Mouse (Mus musculus) kidney, adult 2 months (tissue): ENCODE data around the gene Spen. TPM values are rescaled to one million over a fixed set of nuclear protein-coding genes. Genes with fewer than 3 reads are reported as not detected.
"Not testable (repeated sequence)": the region's sequence is repeated elsewhere in the genome, so short reads cannot be mapped to it uniquely, and the experiment has no call there.

Source experiments
- DNase-seq: peaks from one replicate; pipeline ENCODE4 v3.0.0; 2021
- H3K27ac ChIP-seq: fragments of 200-500 bp; 2 replicates; pipeline ENCODE4 v1.5.1; 2012; ENCODE audit warnings: low read depth, low read length, control low read depth, inconsistent platforms; ENCODE audit not compliant: insufficient read depth
- H3K27me3 ChIP-seq: fragments of 200-500 bp; replicated peaks from 2 replicates; pipeline ENCODE4 v1.6.1; 2012; ENCODE audit warnings: mild to moderate bottlenecking, moderate library complexity, low read length, inconsistent platforms; ENCODE audit not compliant: control insufficient read depth, insufficient read depth
- H3K36me3 ChIP-seq: fragments of 200-500 bp; 2 replicates; pipeline ENCODE4 v1.6.1; 2012; ENCODE audit warnings: mild to moderate bottlenecking, moderate library complexity, low read length, inconsistent platforms; ENCODE audit not compliant: control insufficient read depth, insufficient read depth
- H3K4me1 ChIP-seq: fragments of 200-500 bp; 2 replicates; pipeline ENCODE4 v1.6.1; 2011; ENCODE audit warnings: low read length; ENCODE audit not compliant: control insufficient read depth, insufficient read depth
- H3K4me3 ChIP-seq: fragments of 200-500 bp; 2 replicates; pipeline ENCODE4 v1.5.1; 2011; ENCODE audit warnings: mild to moderate bottlenecking, low read depth, low read length, control low read depth; ENCODE audit not compliant: insufficient read depth
- CTCF ChIP-seq: fragments of 200-500 bp; conservative IDR thresholded peaks from 2 replicates; pipeline ENCODE4 v1.5.1; 2011; ENCODE audit warnings: low read depth, mild to moderate bottlenecking, control low read depth, low read length, moderate library complexity, mixed read lengths; ENCODE audit not compliant: insufficient read depth, insufficient read length
- POLR2A ChIP-seq: fragments of 200-500 bp; IDR thresholded peaks from one replicate; pipeline ENCODE4 v1.6.1; 2011; ENCODE audit warnings: low read depth, low read length, control low read depth
- WGBS: fragments of 180-500 bp; shearing (Covaris S2); methylation state at CpG from one replicate; pipeline ENCODE4 v1.1.7; 2018; 5-methylcytosine and 5-hydroxymethylcytosine counted together
- polyA plus RNA-seq: library from polyadenylated mRNA; depleted of rRNA; stranded (reverse); fragments of >200 nt; gene quantifications from 2 replicates; pipeline ENCODE4 v1.2.3, GENCODE M21; 2012

Gene Spen
- polyA plus RNA-seq, 1 experiment, result 19.6 TPM

DNA sequence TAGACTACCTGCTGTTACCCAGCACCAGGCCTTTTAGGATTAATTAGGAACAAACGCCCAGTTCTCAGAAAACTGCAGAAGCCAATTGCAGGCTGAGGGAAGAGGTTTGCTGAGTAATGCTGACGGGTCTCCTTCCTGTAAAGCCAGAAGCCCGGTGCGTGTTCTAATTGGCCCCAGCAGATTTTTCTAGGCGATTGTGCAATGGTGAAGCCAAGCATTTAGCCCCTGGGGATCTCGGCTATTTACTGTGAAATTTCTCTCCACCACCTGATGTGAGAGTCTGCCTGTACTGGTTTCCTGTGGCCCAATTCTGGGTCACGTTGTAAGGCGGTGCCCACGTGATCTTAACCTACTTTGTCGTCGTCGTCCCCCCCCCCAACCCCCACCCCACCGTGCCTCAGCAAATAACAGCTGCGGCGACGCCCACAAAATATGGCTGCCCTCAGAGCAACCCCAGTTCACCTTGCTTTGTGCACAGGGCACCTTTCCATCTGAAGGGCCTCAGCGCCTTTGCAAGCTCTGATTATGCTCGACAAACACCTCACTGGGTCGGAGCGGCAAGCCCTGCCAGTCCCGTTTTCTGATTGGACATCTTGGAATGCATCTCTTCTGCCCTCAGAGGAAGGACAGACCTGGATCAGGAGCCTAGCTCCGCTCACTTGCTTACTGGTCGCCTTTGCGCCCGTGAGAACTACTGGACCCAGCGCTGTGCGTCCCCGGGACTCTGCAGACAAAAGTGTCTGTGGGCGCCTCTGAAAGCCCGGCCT is 20.9 kb upstream of the Spen start:
- H3K36me3 ChIP-seq, result no peaks in the 10 kb centered on the region
- H3K4me1 ChIP-seq, result peaks cover 14% of the 10 kb centered on the region; the same call in 1 of the 2 replicates
- peak; percentile 94 for DNase-seq
- H3K4me3 ChIP-seq, result peak overlapping the region; percentile 31
- no peaks in the 10 kb centered on the region for H3K27me3 ChIP-seq
- no peak for TF ChIP-seq POLR2A
- TF ChIP-seq CTCF, result 0 out of 2 replicates have a peak, but pooled peaks have one; percentile 1
- peak overlapping the region; percentile 99 for H3K27ac ChIP-seq
- WGBS, result 2% methylated on average over 30 of the region's 30 CpGs

DNA sequence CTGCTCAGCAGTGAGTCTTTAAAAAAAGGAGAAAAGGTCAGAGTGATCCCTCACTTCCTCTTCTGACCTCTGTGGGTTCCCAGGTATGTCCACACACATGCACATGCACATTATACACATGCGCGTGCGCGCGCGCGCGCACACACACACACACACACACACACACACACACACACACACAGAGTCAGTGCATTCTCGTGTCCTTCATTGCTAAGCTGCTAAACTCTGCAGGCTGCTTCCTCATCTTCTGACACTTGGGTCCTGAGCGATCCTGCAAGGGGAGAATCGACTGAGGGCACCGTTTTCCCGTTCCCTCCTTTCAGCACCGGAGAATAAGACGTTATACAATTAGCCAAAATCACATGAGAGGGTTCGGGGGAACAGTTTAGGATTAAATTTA is 20.3 kb upstream of the Spen start:
- Histone ChIP-seq H3K36me3 (no peaks in the 10 kb centered on the region), H3K4me1 (peaks cover 14% of the 10 kb centered on the region; the same call in 1 of the 2 replicates), H3K4me3 (peak overlapping the region; percentile 31), H3K27me3 (no peaks in the 10 kb centered on the region), H3K27ac (peak overlapping the region; percentile 99)
- WGBS, result 26% methylated on average over 16 of the region's 16 CpGs
- TF ChIP-seq CTCF (no peak), POLR2A (no peak)
- DNase-seq, result peak; percentile 31

DNA sequence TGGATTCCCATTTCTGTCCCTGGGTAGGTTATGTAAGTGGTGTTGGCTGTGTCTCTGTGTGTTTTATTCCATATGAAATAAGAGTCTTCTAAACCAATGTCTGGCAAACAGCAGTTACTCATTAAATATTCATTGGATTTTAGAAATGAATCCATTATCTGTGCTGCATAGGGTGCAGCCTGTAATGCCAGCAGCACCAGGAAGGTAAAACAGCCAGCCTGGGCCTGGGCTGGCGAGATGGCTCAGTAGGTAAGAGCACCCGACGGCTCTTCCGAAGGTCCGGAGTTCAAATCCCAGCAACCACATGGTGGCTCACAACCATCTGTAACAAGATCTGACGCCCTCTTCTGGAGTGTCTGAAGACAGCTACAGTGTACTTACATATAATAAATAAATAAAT is 17.8 kb upstream of the Spen start:
- H3K36me3 ChIP-seq, H3K4me3 ChIP-seq, DNase-seq, H3K27me3 ChIP-seq, H3K27ac ChIP-seq: not testable (repeated sequence)
- 83% methylated on average over 6 of the region's 6 CpGs for WGBS
- peaks cover 10% of the 10 kb centered on the region; the same call in 1 of the 2 replicates for H3K4me1 ChIP-seq

DNA sequence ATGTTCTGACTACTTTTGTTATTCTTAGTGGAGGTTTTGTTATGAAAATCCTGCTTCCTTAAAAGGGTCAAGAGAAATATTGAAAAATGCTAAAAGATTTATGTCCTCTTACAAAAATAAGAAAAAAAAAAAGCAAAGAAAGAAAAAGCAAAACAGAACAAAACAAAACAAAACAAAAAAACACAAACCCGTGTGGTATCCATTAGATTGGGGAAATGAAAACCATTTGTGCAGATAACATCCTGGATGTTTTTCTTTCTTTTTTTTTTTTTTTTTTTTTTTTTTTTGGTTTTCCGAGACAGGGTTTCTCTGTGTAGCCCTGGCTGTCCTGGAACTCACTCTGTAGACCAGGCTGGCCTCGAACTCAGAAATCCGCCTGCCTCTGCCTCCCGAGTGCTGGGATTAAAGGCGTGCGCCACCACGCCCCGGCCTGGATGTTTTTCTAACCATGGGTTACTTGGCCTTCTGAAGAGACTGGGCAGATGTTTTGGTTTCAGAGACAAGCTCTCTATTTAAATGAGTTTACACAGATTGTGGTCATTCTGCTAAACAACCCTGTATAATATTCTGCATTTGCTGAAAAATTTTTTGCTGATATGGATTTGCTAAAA is 16.0 kb upstream of the Spen start:
- H3K4me1 ChIP-seq, result peaks cover 10% of the 10 kb centered on the region; the same call in 1 of the 2 replicates
- H3K36me3 ChIP-seq, H3K27me3 ChIP-seq, DNase-seq, H3K27ac ChIP-seq, H3K4me3 ChIP-seq: not testable (repeated sequence)
- 94% methylated on average over 8 of the region's 9 CpGs for WGBS

DNA sequence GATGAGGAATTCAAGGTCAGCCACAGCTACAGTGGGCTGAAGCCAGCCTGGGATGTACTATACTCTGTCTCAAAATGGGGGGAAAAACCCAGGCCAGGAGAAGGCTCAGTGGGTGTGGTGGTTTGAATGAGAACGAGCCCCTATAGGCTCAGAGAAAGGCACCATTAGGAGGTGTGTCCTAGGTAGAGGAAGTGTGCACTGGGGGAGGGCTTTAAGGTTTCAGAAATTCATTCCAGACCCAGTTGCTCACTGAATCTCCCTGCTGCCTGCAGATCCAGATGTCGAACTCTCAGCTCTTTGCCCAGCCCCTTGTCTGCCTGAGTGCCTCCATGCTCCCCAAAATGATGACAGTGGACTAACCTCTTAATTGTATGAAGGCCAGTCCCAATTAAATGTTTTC is 14.1 kb upstream of the Spen start:
- no peaks in the 10 kb centered on the region for H3K27me3 ChIP-seq
- peak; percentile 15 for DNase-seq
- no peak for TF ChIP-seq POLR2A
- TF ChIP-seq CTCF, result no peak
- WGBS, result 28% methylated on average over 2 of the region's 2 CpGs
- H3K4me3 ChIP-seq, result no peak overlapping the region
- H3K4me1 ChIP-seq, result no peaks in the 10 kb centered on the region; the same call in 1 of the 2 replicates
- no peak overlapping the region for H3K27ac ChIP-seq
- H3K36me3 ChIP-seq, result no peaks in the 10 kb centered on the region

DNA sequence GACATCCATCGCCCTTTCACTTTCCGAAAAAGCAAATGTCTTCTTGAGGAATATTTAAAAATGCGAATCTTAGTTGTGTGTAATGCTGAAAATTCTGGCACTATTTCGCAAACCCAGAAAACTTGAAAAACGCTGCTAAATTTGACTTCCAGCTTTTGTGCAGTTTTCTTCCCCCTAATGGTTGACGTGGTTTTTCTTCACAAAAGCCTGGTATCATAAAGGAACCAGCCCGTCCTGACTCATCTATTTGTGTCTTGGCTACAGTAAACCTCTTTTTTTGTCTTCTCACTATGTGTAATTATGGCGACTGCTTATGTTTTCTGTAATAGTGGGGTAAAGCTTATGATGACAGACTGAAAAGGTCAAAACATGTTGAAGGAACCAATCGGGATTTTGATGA is 8.9 kb upstream of the Spen start:
- peak; percentile 17 for DNase-seq
- Histone ChIP-seq H3K27ac (peak overlapping the region; percentile 34; the same call in 1 of the 2 replicates), H3K4me1 (no peaks in the 10 kb centered on the region; the same call in 1 of the 2 replicates), H3K36me3 (no peaks in the 10 kb centered on the region), H3K27me3 (no peaks in the 10 kb centered on the region), H3K4me3 (no peak overlapping the region)
- TF ChIP-seq CTCF (no peak), POLR2A (no peak)
- 15% methylated on average over 9 of the region's 9 CpGs for WGBS

DNA sequence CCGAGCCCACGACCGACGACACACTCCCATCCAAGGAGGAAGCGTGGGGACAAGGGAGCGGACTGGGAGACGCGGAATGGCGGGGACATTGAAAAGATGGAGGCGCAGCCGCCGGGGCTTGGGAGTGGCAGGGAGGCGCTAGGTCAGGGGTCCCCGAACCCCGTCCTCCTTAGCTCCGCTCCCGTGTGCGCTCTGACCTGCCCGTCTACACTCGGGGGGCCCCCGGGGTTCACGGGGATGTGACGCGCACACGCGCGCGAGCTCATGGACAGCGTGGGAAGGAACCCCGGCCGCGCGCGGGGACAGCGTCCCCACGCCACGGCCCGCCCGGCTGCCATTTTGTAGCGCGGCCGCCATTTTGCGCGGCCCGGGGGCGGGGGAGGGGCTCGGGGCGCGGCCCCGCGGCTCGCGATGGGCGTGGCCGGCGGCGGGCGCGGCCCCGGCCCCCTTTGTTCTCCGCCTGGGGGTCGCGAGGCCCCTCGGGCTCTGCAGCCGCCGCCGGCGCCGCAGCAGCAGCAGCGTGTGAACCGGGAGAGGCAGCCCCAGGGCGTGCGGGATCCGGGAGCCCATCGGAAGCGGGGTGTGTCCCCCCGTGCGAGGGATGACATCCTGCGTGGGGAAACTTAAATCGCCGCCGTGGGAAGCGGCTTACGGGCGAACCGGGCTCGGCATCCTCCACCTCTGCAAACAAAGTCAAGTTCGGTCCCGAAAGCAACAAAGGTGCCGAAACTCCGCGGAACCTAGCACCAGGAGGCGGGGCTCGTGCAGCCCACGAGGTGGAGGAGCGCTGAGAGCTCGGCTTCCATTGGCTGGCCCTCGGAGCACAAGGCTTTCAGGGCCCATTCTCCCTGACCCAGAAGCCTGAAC is 8.2 kb upstream of the Spen start:
- peak; percentile 93 for DNase-seq
- 1% methylated on average over 94 of the region's 98 CpGs for WGBS
- Histone ChIP-seq H3K27ac (peak overlapping the region; percentile 100), H3K27me3 (no peaks in the 10 kb centered on the region), H3K36me3 (no peaks in the 10 kb centered on the region), H3K4me1 (no peaks in the 10 kb centered on the region), H3K4me3 (peak overlapping the region; percentile 97)
- TF ChIP-seq CTCF, result no peak
- peak; percentile 56 for TF ChIP-seq POLR2A
